Mouse (Mus musculus): Measurements from ENCODE around the gene Acad11.

Gene Acad11

GRCm38 (mm10) chr9:104146683-104147082 is 83.5 kb downstream of the Acad11 start:
- in situ Hi-C loops (cut with MboI, MseI) = no loop called here

GRCm38 (mm10) chr9:104148969-104149368 is 85.8 kb downstream of the Acad11 start:
- in situ Hi-C loops (cut with MboI, MseI) = no loop called here

- in situ Hi-C loops (cut with MboI, MseI) = loop anchor here (10.0 kb wide), 2 partner anchors 347 to 1637 kb away; no protein-coding TSS in a partner anchor
These were observed 88.9 kb downstream of the Acad11 start for GRCm38 (mm10) chr9:104152121-104152520.

GRCm38 (mm10) chr9:104155100-104155715 is 92.0 kb downstream of the Acad11 start:
- in situ Hi-C loops (cut with MboI, MseI) = loop anchor here (10.0 kb wide), 2 partner anchors 350 to 1640 kb away; no protein-coding TSS in a partner anchor

GRCm38 (mm10) chr9:104156506-104156905 is 93.3 kb downstream of the Acad11 start:
- in situ Hi-C loops (cut with MboI, MseI) = loop anchor here (10.0 kb wide), 2 partner anchors 352 to 1642 kb away; no protein-coding TSS in a partner anchor

- in situ Hi-C loops (cut with MboI, MseI) = loop anchor here (10.0 kb wide), 2 partner anchors 352 to 1642 kb away; no protein-coding TSS in a partner anchor
These were observed 94.1 kb downstream of the Acad11 start for GRCm38 (mm10) chr9:104157291-104157690.

GRCm38 (mm10) chr9:104161117-104161516 is 97.9 kb downstream of the Acad11 start:
- in situ Hi-C loops (cut with MboI, MseI) = no loop called here

- in situ Hi-C loops (cut with MboI, MseI) = no loop called here
These were observed 101.0 kb downstream of the Acad11 start for GRCm38 (mm10) chr9:104164194-104164593.

- in situ Hi-C loops (cut with MboI, MseI) = no loop called here
These were observed 102.7 kb downstream of the Acad11 start for GRCm38 (mm10) chr9:104165926-104166325.

- in situ Hi-C loops (cut with MboI, MseI) = no loop called here
These were observed 106.8 kb downstream of the Acad11 start for GRCm38 (mm10) chr9:104169986-104170385.

GRCm38 (mm10) chr9:104171651-104172050 is 108.5 kb downstream of the Acad11 start:
- in situ Hi-C loops (cut with MboI, MseI) = no loop called here

GRCm38 (mm10) chr9:104172342-104172741 is 109.2 kb downstream of the Acad11 start:
- in situ Hi-C loops (cut with MboI, MseI) = no loop called here

Data from T-helper 1 cell (primary cell).